Mouse (Mus musculus) bone marrow macrophage, adult 2 months (primary cell): Measurements from ENCODE around the gene Amelx.

ENCODE experiments used
- CTCF ChIP-seq: IDR thresholded peaks from 2 replicates; pipeline ENCODE4 v1.5.1; 2012; ENCODE audit warnings: low read depth, mild to moderate bottlenecking, low read length, moderate library complexity
- POLR2A ChIP-seq: IDR thresholded peaks from 2 replicates; pipeline ENCODE4 v1.6.1; 2012; ENCODE audit warnings: mild to moderate bottlenecking, low read depth, low read length, borderline replicate concordance

DNA sequence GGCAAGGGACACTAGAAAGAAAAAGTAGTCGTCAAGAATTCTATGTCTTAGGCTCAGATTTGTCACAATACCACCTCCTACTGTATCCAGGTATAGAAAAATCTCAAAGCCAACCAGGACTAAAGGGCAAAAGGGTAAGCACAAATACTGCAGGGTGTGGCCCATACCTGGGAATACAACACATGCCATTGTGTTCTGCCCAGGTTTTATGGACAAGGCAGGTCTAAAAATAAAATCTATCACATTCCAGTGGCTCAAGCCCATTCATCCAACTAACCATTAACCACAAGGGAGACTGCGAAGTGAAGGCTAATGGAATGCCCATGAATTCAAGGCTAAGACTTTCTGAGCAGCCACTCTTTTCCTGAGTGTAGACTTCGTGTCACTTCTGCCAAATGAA, 23.0 kb upstream of the Amelx start:
- TF ChIP-seq POLR2A = no peak
- no peak for TF ChIP-seq CTCF
